In the genomic region with DNA sequence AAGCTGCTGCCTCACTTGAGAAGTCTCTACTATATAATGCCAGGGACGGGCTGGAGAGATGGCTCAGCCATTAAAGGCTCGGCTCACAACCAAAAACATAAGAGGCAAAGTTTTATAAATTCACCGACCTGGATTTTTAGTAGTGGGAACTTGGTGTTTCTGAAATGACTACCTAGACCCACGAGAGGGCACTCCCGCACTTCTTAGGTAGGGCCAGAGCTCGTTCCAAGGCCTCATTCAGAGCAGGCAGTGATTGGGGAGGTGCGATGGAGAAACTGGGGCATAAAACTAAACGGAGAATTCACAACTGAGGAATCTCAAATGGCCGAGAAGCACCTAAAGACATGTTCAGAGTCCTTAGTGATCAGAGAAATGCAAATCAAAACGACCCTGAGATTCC, we compare ENCODE assay signal across 8 mouse cellular contexts.
DNase-seq lines count a peak whose midpoint lies in the region; ATAC-seq and TF ChIP-seq lines count a peak whose summit lies in the region.

No protein-coding gene starts in this region.

- DNase-seq in adrenal gland, adult 2 months, result peak; percentile 24
- peak; percentile 24 for DNase-seq in kidney, postnatal 14 days
- no peak for DNase-seq in liver, embryonic 14.5 days (ENCODE audit: low read depth in 3 of 3, low spot score in 3 of 3)
- peak; percentile 77 to 84 for DNase-seq in right cerebral cortex, postnatal 10 days (ENCODE audit: low spot score in 2 of 2)

- no peak overlapping the region for H3K27ac ChIP-seq in intestine, postnatal 0 days (ENCODE audit: low read depth, low read length)
- H3K27ac ChIP-seq in intestine, embryonic 16.5 days (ENCODE audit: low read length), result no peak overlapping the region
- no peak overlapping the region for H3K27ac ChIP-seq in embryonic fibroblast, embryonic 13.5 days (ENCODE audit: insufficient read depth, low read length)
- H3K27ac ChIP-seq in liver, embryonic 14.5 days, result no peak overlapping the region

- no peak for TF ChIP-seq POLR2A in embryonic fibroblast, embryonic 13.5 days (IDR thresholded peaks at IDR 0.05; ENCODE audit: low read depth, low read length)

- no peak overlapping the region for H3K4me2 ChIP-seq in intestine, postnatal 0 days (replicated peaks; ENCODE audit: low read depth)
- H3K4me2 ChIP-seq in intestine, embryonic 16.5 days (ENCODE audit: low read depth, low read length), result no peak overlapping the region
- no peak overlapping the region for H3K4me2 ChIP-seq in liver, embryonic 14.5 days (ENCODE audit: low read depth)

- H3K4me1 ChIP-seq in intestine, postnatal 0 days (replicated peaks; ENCODE audit: control insufficient read depth, insufficient read depth, low read length), result no peaks in the 10 kb centered on the region
- H3K4me1 ChIP-seq in intestine, embryonic 16.5 days (ENCODE audit: control insufficient read depth, insufficient read depth, low read length), result no peaks in the 10 kb centered on the region
- no peaks in the 10 kb centered on the region for H3K4me1 ChIP-seq in embryonic fibroblast, embryonic 13.5 days (ENCODE audit: control insufficient read depth, insufficient read depth, low read length)
- H3K4me1 ChIP-seq in liver, embryonic 14.5 days (replicated peaks; ENCODE audit: control insufficient read depth in 2 of 2, insufficient read depth in 2 of 2, low read length in 1 of 2), result no peaks in the 10 kb centered on the region

- peak; percentile 68 for TF ChIP-seq CTCF in intestine, postnatal 0 days (IDR thresholded peaks at IDR 0.05; ENCODE audit: low read depth)
- TF ChIP-seq CTCF in embryonic fibroblast, embryonic 13.5 days (IDR thresholded peaks at IDR 0.05; ENCODE audit: borderline replicate concordance, insufficient read depth, low read length), result peak; percentile 48; the same call in 1 of the 2 replicates
- peak; percentile 28; the same call in 1 of the 2 replicates for TF ChIP-seq CTCF in liver, embryonic 14.5 days (IDR thresholded peaks at IDR 0.05; ENCODE audit: low read depth)

- no peaks in the 10 kb centered on the region for H3K27me3 ChIP-seq in intestine, postnatal 0 days (replicated peaks; ENCODE audit: control insufficient read depth, insufficient read depth, low read length)
- no peaks in the 10 kb centered on the region for H3K27me3 ChIP-seq in intestine, embryonic 16.5 days (replicated peaks; ENCODE audit: control insufficient read depth, insufficient read depth, low read length)
- no peaks in the 10 kb centered on the region for H3K27me3 ChIP-seq in liver, embryonic 14.5 days (ENCODE audit: control insufficient read depth, insufficient read depth, low read length)

- H3K4me3 ChIP-seq in intestine, postnatal 0 days (ENCODE audit: low read depth, low read length), result no peak overlapping the region
- no peak overlapping the region for H3K4me3 ChIP-seq in intestine, embryonic 16.5 days (ENCODE audit: low read length)
- H3K4me3 ChIP-seq in embryonic fibroblast, embryonic 13.5 days (ENCODE audit: insufficient read depth, low read length), result no peak overlapping the region
- H3K4me3 ChIP-seq in liver, embryonic 14.5 days (ENCODE audit: insufficient read depth in 1 of 2, low read depth in 2 of 2, low read length in 2 of 2), result no peak overlapping the region

- WGBS in intestine, postnatal 0 days, result 19% methylated on average over 10 of the region's 10 CpGs
- 19% methylated on average over 10 of the region's 10 CpGs for WGBS in intestine, embryonic 16.5 days
- WGBS in liver, embryonic 14.5 days (ENCODE audit: insufficient replicate concordance), result 20% methylated on average over 10 of the region's 10 CpGs

- no peak overlapping the region for H3K9ac ChIP-seq in intestine, postnatal 0 days (ENCODE audit: low read depth, low read length)
- H3K9ac ChIP-seq in intestine, embryonic 16.5 days (ENCODE audit: low read depth, low read length), result no peak overlapping the region
- H3K9ac ChIP-seq in liver, embryonic 14.5 days (replicated peaks), result no peak overlapping the region

- H3K9me3 ChIP-seq in intestine, postnatal 0 days (ENCODE audit: control insufficient read depth), result no peaks in the 10 kb centered on the region
- H3K9me3 ChIP-seq in intestine, embryonic 16.5 days (ENCODE audit: control insufficient read depth, low read length), result no peaks in the 10 kb centered on the region
- H3K9me3 ChIP-seq in liver, embryonic 14.5 days (ENCODE audit: control insufficient read depth, low read length), result no peaks in the 10 kb centered on the region

- no peak for TF ChIP-seq EP300 in liver, embryonic 14.5 days (IDR thresholded peaks at IDR 0.05; ENCODE audit: low read depth)

- no peaks in the 10 kb centered on the region for H3K36me3 ChIP-seq in intestine, postnatal 0 days (ENCODE audit: control insufficient read depth, insufficient read depth)
- no peaks in the 10 kb centered on the region for H3K36me3 ChIP-seq in intestine, embryonic 16.5 days (ENCODE audit: control insufficient read depth, insufficient read depth, low read length)
- no peaks in the 10 kb centered on the region for H3K36me3 ChIP-seq in liver, embryonic 14.5 days (replicated peaks; ENCODE audit: control insufficient read depth, insufficient read depth, low read depth)

- ATAC-seq in intestine, postnatal 0 days, result no peak
- ATAC-seq in intestine, embryonic 16.5 days, result no peak
- no peak for ATAC-seq in liver, embryonic 14.5 days (ENCODE audit: insufficient read depth)
- no peak for ATAC-seq in inflammation-experienced regulatory T-cells, adult 6 months

Comparison
In these comparisons a context has a peak if more than half of its experiments do, and no peak if none do; other contexts are left out.
1. DNase-seq: peak in adrenal gland, adult 2 months (single experiment), kidney, postnatal 14 days (single experiment) and right cerebral cortex, postnatal 10 days (2 of 2); none in liver, embryonic 14.5 days (0 of 3).
2. Peak in every context shown above with its lines, with median percentiles within 50 percentile points of each other: CTCF ChIP-seq.